Mouse (Mus musculus): ENCODE results near the gene Macc1. TPM values are rescaled to one million over a fixed set of nuclear protein-coding genes. Genes with fewer than 3 reads are reported as not detected.

Macc1 gene
- polyA plus RNA-seq, 1 experiment from 2014 or later: 0.59 TPM

GRCm38 (mm10) chr12:119464040-119464939 lies 150.2 kb downstream of the Macc1 start:
- Histone ChIP-seq H3K4me3 (no peak overlapping the region), H3K4me1 (no peaks in the 10 kb centered on the region), H3K36me3 (no peaks in the 10 kb centered on the region), H3K27ac (no peak overlapping the region), H3K27me3 (ENCODE audit: low read depth, poor library complexity, severe bottlenecking) (no peaks in the 10 kb centered on the region), H3K9me3 (replicated peaks) (no peaks in the 10 kb centered on the region)
- no peak for DNase-seq (ENCODE audit: low spot score)
- WGBS: 77% methylated on average over 2 of the region's 2 CpGs

GRCm38 (mm10) chr12:119464940-119465245 lies 150.8 kb downstream of the Macc1 start:
- no peak overlapping the region for H3K27ac ChIP-seq
- WGBS: 68% methylated on average over 1 of the region's 1 CpGs

GRCm38 (mm10) chr12:119467656-119468055 lies 153.6 kb downstream of the Macc1 start:
- Histone ChIP-seq H3K36me3 (no peaks in the 10 kb centered on the region), H3K27ac (no peak overlapping the region), H3K4me3 (no peak overlapping the region), H3K27me3 (ENCODE audit: low read depth, poor library complexity, severe bottlenecking) (no peaks in the 10 kb centered on the region), H3K4me1 (no peaks in the 10 kb centered on the region), H3K9me3 (replicated peaks) (no peaks in the 10 kb centered on the region)
- DNase-seq (ENCODE audit: low spot score): no peak
- WGBS: 76% methylated on average over 1 of the region's 1 CpGs

More at GRCm38 (mm10) chr12:119464940-119465245, 150.8 kb downstream of the Macc1 start:
- Histone ChIP-seq H3K4me3 (no peak overlapping the region), H3K4me1 (no peaks in the 10 kb centered on the region), H3K9me3 (replicated peaks) (no peaks in the 10 kb centered on the region), H3K27me3 (ENCODE audit: low read depth, poor library complexity, severe bottlenecking) (no peaks in the 10 kb centered on the region), H3K36me3 (no peaks in the 10 kb centered on the region)
- no peak for DNase-seq (ENCODE audit: low spot score)

GRCm38 (mm10) chr12:119470260-119470659 lies 156.2 kb downstream of the Macc1 start:
- Histone ChIP-seq H3K27ac (no peak overlapping the region), H3K36me3 (no peaks in the 10 kb centered on the region), H3K27me3 (ENCODE audit: low read depth, poor library complexity, severe bottlenecking) (no peaks in the 10 kb centered on the region), H3K9me3 (replicated peaks) (no peaks in the 10 kb centered on the region), H3K4me3 (no peak overlapping the region), H3K4me1 (no peaks in the 10 kb centered on the region)
- DNase-seq (ENCODE audit: low spot score): no peak

- Histone ChIP-seq H3K27ac (no peak overlapping the region), H3K4me1 (no peaks in the 10 kb centered on the region), H3K9me3 (replicated peaks) (no peaks in the 10 kb centered on the region), H3K27me3 (ENCODE audit: low read depth, poor library complexity, severe bottlenecking) (no peaks in the 10 kb centered on the region), H3K4me3 (no peak overlapping the region), H3K36me3 (no peaks in the 10 kb centered on the region)
- DNase-seq (ENCODE audit: low spot score): no peak
- 87% methylated on average over 2 of the region's 2 CpGs for WGBS
Observed at GRCm38 (mm10) chr12:119483296-119483695, 169.2 kb downstream of the Macc1 start.

GRCm38 (mm10) chr12:119483922-119484631 lies 170.0 kb downstream of the Macc1 start:
- 90% methylated on average over 5 of the region's 5 CpGs for WGBS
- Histone ChIP-seq H3K27ac (no peak overlapping the region), H3K4me1 (no peaks in the 10 kb centered on the region), H3K27me3 (ENCODE audit: low read depth, poor library complexity, severe bottlenecking) (no peaks in the 10 kb centered on the region), H3K36me3 (no peaks in the 10 kb centered on the region), H3K4me3 (no peak overlapping the region), H3K9me3 (replicated peaks) (no peaks in the 10 kb centered on the region)
- no peak for DNase-seq (ENCODE audit: low spot score)

- H3K9me3 ChIP-seq (replicated peaks): no peaks in the 10 kb centered on the region
- H3K4me3 ChIP-seq: no peak overlapping the region
- no peaks in the 10 kb centered on the region for H3K4me1 ChIP-seq
- H3K36me3 ChIP-seq: no peaks in the 10 kb centered on the region
- no peak overlapping the region for H3K27ac ChIP-seq
- no peaks in the 10 kb centered on the region for H3K27me3 ChIP-seq (ENCODE audit: low read depth, poor library complexity, severe bottlenecking)
- DNase-seq (ENCODE audit: low spot score): no peak
Observed at GRCm38 (mm10) chr12:119511145-119511544, 197.1 kb downstream of the Macc1 start.

Other genes starting within 250 kb of the Macc1 start
- 1.5 and 4.2 TPM in 2 replicates for gene Itgb8, start 75.5 kb upstream of the Macc1 start, polyA plus RNA-seq (2016; fragmentation: Nextera tagmentation; extraction: Ambion mirVana)